Mouse (Mus musculus) neural tube, embryonic 14.5 days (tissue): Measurements from ENCODE around the gene Sgms1. TPM values are rescaled to one million over a fixed set of nuclear protein-coding genes. Genes with fewer than 3 reads are reported as not detected.

Experiments
- ATAC-seq: fragments of 200-750 bp; cut with Nextera tagmentation; 2 replicates; pipeline ENCODE4 v1.8.0; 2017; ENCODE audit warnings: low read depth, mild to moderate bottlenecking, moderate TSS enrichment, moderate library complexity
- H3K27ac ChIP-seq: fragments of 300-500 bp; sonication (generic); 2 replicates; pipeline ENCODE4 v1.5.1; 2014; ENCODE audit warnings: low read depth, mild to moderate bottlenecking, control low read depth, low read length, moderate library complexity, mixed read lengths
- H3K27me3 ChIP-seq: fragments of 300-500 bp; sonication (generic); 2 replicates; pipeline ENCODE4 v1.6.1; 2014; ENCODE audit warnings: low read length; ENCODE audit not compliant: control insufficient read depth, insufficient read depth
- H3K36me3 ChIP-seq: fragments of 300-500 bp; sonication (generic); 2 replicates; pipeline ENCODE4 v1.6.1; 2014; ENCODE audit warnings: low read length, mixed read lengths; ENCODE audit not compliant: control insufficient read depth, insufficient read depth
- H3K4me1 ChIP-seq: fragments of 300-500 bp; sonication (generic); 2 replicates; pipeline ENCODE4 v1.6.1; 2014; ENCODE audit warnings: low read length; ENCODE audit not compliant: control insufficient read depth, insufficient read depth
- H3K4me2 ChIP-seq: fragments of 300-500 bp; sonication (generic); 2 replicates; pipeline ENCODE4 v1.6.1; 2014; ENCODE audit warnings: mild to moderate bottlenecking, low read depth, low read length, control low read depth
- H3K4me3 ChIP-seq: fragments of 300-500 bp; sonication (generic); 2 replicates; pipeline ENCODE4 v1.5.1; 2014; ENCODE audit warnings: low read depth, low read length, control low read depth, mixed read lengths
- H3K9ac ChIP-seq: fragments of 300-500 bp; sonication (generic); replicated peaks from 2 replicates; pipeline ENCODE4 v1.6.1; 2014; ENCODE audit warnings: low read depth, mild to moderate bottlenecking, control low read depth, low read length, mixed read lengths
- H3K9me3 ChIP-seq: fragments of 300-500 bp; sonication (generic); 2 replicates; pipeline ENCODE4 v1.6.1; 2016; ENCODE audit warnings: low read length; ENCODE audit not compliant: control insufficient read depth
- WGBS: fragments of 180-500 bp; shearing (Covaris S2); extraction: QIAGEN DNeasy Blood & Tissue Kit; methylation state at CpG from one replicate; pipeline ENCODE4 v1.1.7; 2014; 5-methylcytosine and 5-hydroxymethylcytosine counted together
- polyA plus RNA-seq: library from polyadenylated mRNA; unstranded; fragments of >200 nt; fragmentation: Nextera tagmentation; extraction: Ambion mirVana; gene quantifications from 2 replicates; pipeline ENCODE4 v1.2.1, GENCODE M21; 2014

Sgms1 gene
- polyA plus RNA-seq, 1 experiment from 2014 or later, result 19.2 TPM

GRCm38 (mm10) chr19:32326621-32327021 is 62.9 kb downstream of the Sgms1 start:
- 74% methylated on average over 4 of the region's 4 CpGs for WGBS
- H3K4me1 ChIP-seq, result no peaks in the 10 kb centered on the region
- no peaks in the 10 kb centered on the region for H3K36me3 ChIP-seq
- ATAC-seq, result no peak
- no peaks in the 10 kb centered on the region for H3K9me3 ChIP-seq
- H3K9ac ChIP-seq, result no peak overlapping the region
- H3K27me3 ChIP-seq, result no peaks in the 10 kb centered on the region
- no peak overlapping the region for H3K4me2 ChIP-seq
- no peak overlapping the region for H3K27ac ChIP-seq
- H3K4me3 ChIP-seq, result no peak overlapping the region

- WGBS, result 85% methylated on average over 3 of the region's 3 CpGs
- ATAC-seq, result no peak
- no peaks in the 10 kb centered on the region for H3K4me1 ChIP-seq
- H3K9me3 ChIP-seq, result no peaks in the 10 kb centered on the region
- no peak overlapping the region for H3K9ac ChIP-seq
- no peak overlapping the region for H3K27ac ChIP-seq
- H3K27me3 ChIP-seq, result no peaks in the 10 kb centered on the region
- H3K36me3 ChIP-seq, result no peaks in the 10 kb centered on the region
- H3K4me3 ChIP-seq, result no peak overlapping the region
- no peak overlapping the region for H3K4me2 ChIP-seq
Measured at GRCm38 (mm10) chr19:32326156-32326555, 63.4 kb downstream of the Sgms1 start.

GRCm38 (mm10) chr19:32325100-32325768 is 64.3 kb downstream of the Sgms1 start:
- H3K36me3 ChIP-seq, result no peaks in the 10 kb centered on the region
- H3K9ac ChIP-seq, result no peak overlapping the region
- H3K27ac ChIP-seq, result no peak overlapping the region
- 69% methylated on average over 10 of the region's 10 CpGs for WGBS
- no peak overlapping the region for H3K4me3 ChIP-seq
- no peaks in the 10 kb centered on the region for H3K9me3 ChIP-seq
- no peak for ATAC-seq
- H3K4me1 ChIP-seq, result no peaks in the 10 kb centered on the region
- H3K27me3 ChIP-seq, result no peaks in the 10 kb centered on the region
- no peak overlapping the region for H3K4me2 ChIP-seq

GRCm38 (mm10) chr19:32324550-32324949 is 65.0 kb downstream of the Sgms1 start:
- H3K9ac ChIP-seq, result no peak overlapping the region
- no peaks in the 10 kb centered on the region for H3K9me3 ChIP-seq
- no peak overlapping the region for H3K27ac ChIP-seq
- no peak overlapping the region for H3K4me2 ChIP-seq
- no peaks in the 10 kb centered on the region for H3K36me3 ChIP-seq
- WGBS, result 86% methylated on average over 1 of the region's 1 CpGs
- no peak overlapping the region for H3K4me3 ChIP-seq
- no peaks in the 10 kb centered on the region for H3K4me1 ChIP-seq
- H3K27me3 ChIP-seq, result no peaks in the 10 kb centered on the region
- no peak for ATAC-seq

GRCm38 (mm10) chr19:32323070-32323469 is 66.4 kb downstream of the Sgms1 start:
- Histone ChIP-seq H3K4me2 (no peak overlapping the region), H3K4me3 (no peak overlapping the region), H3K27ac (no peak overlapping the region), H3K27me3 (no peaks in the 10 kb centered on the region), H3K9me3 (no peaks in the 10 kb centered on the region), H3K4me1 (no peaks in the 10 kb centered on the region), H3K36me3 (no peaks in the 10 kb centered on the region), H3K9ac (no peak overlapping the region)
- WGBS, result 48% methylated on average over 11 of the region's 11 CpGs
- ATAC-seq, result no peak

- ATAC-seq, result peak; percentile 77; the same call in 1 of the 2 replicates
- no peak overlapping the region for H3K4me2 ChIP-seq
- no peaks in the 10 kb centered on the region for H3K27me3 ChIP-seq
- no peaks in the 10 kb centered on the region for H3K9me3 ChIP-seq
- no peak overlapping the region for H3K9ac ChIP-seq
- H3K4me1 ChIP-seq, result no peaks in the 10 kb centered on the region
- no peak overlapping the region for H3K4me3 ChIP-seq
- H3K27ac ChIP-seq, result no peak overlapping the region
- H3K36me3 ChIP-seq, result no peaks in the 10 kb centered on the region
- WGBS, result 34% methylated on average over 3 of the region's 3 CpGs
Measured at GRCm38 (mm10) chr19:32322429-32323035, 67.0 kb downstream of the Sgms1 start.

- Histone ChIP-seq H3K9me3 (no peaks in the 10 kb centered on the region), H3K4me3 (no peak overlapping the region), H3K4me2 (no peak overlapping the region), H3K36me3 (no peaks in the 10 kb centered on the region), H3K27ac (no peak overlapping the region), H3K27me3 (no peaks in the 10 kb centered on the region), H3K4me1 (no peaks in the 10 kb centered on the region), H3K9ac (no peak overlapping the region)
- 40% methylated on average over 4 of the region's 4 CpGs for WGBS
- peak; percentile 54 for ATAC-seq
Measured at GRCm38 (mm10) chr19:32320366-32320666, 69.2 kb downstream of the Sgms1 start.

GRCm38 (mm10) chr19:32319531-32320365 is 69.8 kb downstream of the Sgms1 start:
- Histone ChIP-seq H3K27me3 (no peaks in the 10 kb centered on the region), H3K4me1 (no peaks in the 10 kb centered on the region), H3K36me3 (no peaks in the 10 kb centered on the region), H3K9me3 (no peaks in the 10 kb centered on the region), H3K27ac (no peak overlapping the region), H3K4me3 (no peak overlapping the region), H3K9ac (no peak overlapping the region), H3K4me2 (no peak overlapping the region)
- ATAC-seq, result 0 out of 2 replicates have a peak, but pooled peaks have one; percentile 25
- 50% methylated on average over 12 of the region's 12 CpGs for WGBS

- no peak overlapping the region for H3K27ac ChIP-seq
- H3K9me3 ChIP-seq, result no peaks in the 10 kb centered on the region
- ATAC-seq, result no peak
- H3K4me1 ChIP-seq, result no peaks in the 10 kb centered on the region
- no peak overlapping the region for H3K4me2 ChIP-seq
- H3K27me3 ChIP-seq, result no peaks in the 10 kb centered on the region
- no peak overlapping the region for H3K9ac ChIP-seq
- no peak overlapping the region for H3K4me3 ChIP-seq
- H3K36me3 ChIP-seq, result no peaks in the 10 kb centered on the region
- 25% methylated on average over 1 of the region's 1 CpGs for WGBS
Measured at GRCm38 (mm10) chr19:32319057-32319456, 70.5 kb downstream of the Sgms1 start.
